Mouse (Mus musculus) lung, postnatal 10 days (tissue): ENCODE measurements around the gene Rptor.
A peak's percentile ranks its signal among the peaks of the same experiment; 100 is the strongest.

Experiments
- DNase-seq: peaks from one replicate; pipeline ENCODE4 v3.0.0; 2021

Gene Rptor

GRCm38 (mm10) chr11:119817898-119818297 is 215.2 kb downstream of the Rptor start:
- no peak for DNase-seq

GRCm38 (mm10) chr11:119821514-119821913 is 218.8 kb downstream of the Rptor start:
- no peak for DNase-seq

GRCm38 (mm10) chr11:119824072-119824649 is 221.5 kb downstream of the Rptor start:
- DNase-seq, result no peak

- DNase-seq, result no peak
Observed at GRCm38 (mm10) chr11:119825783-119826182, 223.1 kb downstream of the Rptor start.

GRCm38 (mm10) chr11:119826239-119826638 is 223.5 kb downstream of the Rptor start:
- no peak for DNase-seq

- no peak for DNase-seq
Observed at GRCm38 (mm10) chr11:119829116-119829515, 226.4 kb downstream of the Rptor start.

GRCm38 (mm10) chr11:119831682-119832081 is 229.0 kb downstream of the Rptor start:
- no peak for DNase-seq

GRCm38 (mm10) chr11:119833311-119833710 is 230.6 kb downstream of the Rptor start:
- no peak for DNase-seq

- no peak for DNase-seq
Observed at GRCm38 (mm10) chr11:119833877-119834804, 231.4 kb downstream of the Rptor start.

- no peak for DNase-seq
Observed at GRCm38 (mm10) chr11:119836326-119836725, 233.6 kb downstream of the Rptor start.

GRCm38 (mm10) chr11:119837786-119838185 is 235.1 kb downstream of the Rptor start:
- no peak for DNase-seq

- DNase-seq, result no peak
Observed at GRCm38 (mm10) chr11:119839411-119840342, 237.0 kb downstream of the Rptor start.

- DNase-seq, result no peak
Observed at GRCm38 (mm10) chr11:119846608-119847007, 243.9 kb downstream of the Rptor start.

GRCm38 (mm10) chr11:119847076-119847475 is 244.4 kb downstream of the Rptor start:
- DNase-seq, result no peak

GRCm38 (mm10) chr11:119847569-119847968 is 244.9 kb downstream of the Rptor start:
- no peak for DNase-seq

- no peak for DNase-seq
Observed at GRCm38 (mm10) chr11:119848189-119848588, 245.5 kb downstream of the Rptor start.

- DNase-seq, result no peak
Observed at GRCm38 (mm10) chr11:119855999-119856398, 253.3 kb downstream of the Rptor start.

GRCm38 (mm10) chr11:119862523-119863299 is 260.0 kb downstream of the Rptor start:
- no peak for DNase-seq

- peak; percentile 9 for DNase-seq
Observed at GRCm38 (mm10) chr11:119863421-119863821, 260.7 kb downstream of the Rptor start.

GRCm38 (mm10) chr11:119866837-119867236 is 264.1 kb downstream of the Rptor start:
- DNase-seq, result no peak

GRCm38 (mm10) chr11:119868138-119868537 is 265.4 kb downstream of the Rptor start:
- no peak for DNase-seq

GRCm38 (mm10) chr11:119868556-119868955 is 265.9 kb downstream of the Rptor start:
- no peak for DNase-seq
